Mouse (Mus musculus) large intestine, adult 2 months (tissue): ENCODE measurements around the gene B3galt4. TPM values are rescaled to one million over a fixed set of nuclear protein-coding genes. Genes with fewer than 3 reads are reported as not detected.
"Not testable (repeated sequence)": the region's sequence is repeated elsewhere in the genome, so short reads cannot be mapped to it uniquely, and the experiment has no call there.

ENCODE experiments used
- DNase-seq: peaks from one replicate; pipeline ENCODE4 v3.0.0-alpha.2; 2012; ENCODE audit warnings: low read depth, low spot score
- WGBS: fragments of 180-500 bp; shearing (Covaris S2); methylation state at CpG from one replicate; pipeline ENCODE4 v1.1.7; 2018; 5-methylcytosine and 5-hydroxymethylcytosine counted together
- polyA plus RNA-seq: library from polyadenylated mRNA; depleted of rRNA; stranded (reverse); fragments of >200 nt; gene quantifications from 2 replicates; pipeline ENCODE4 v1.2.3, GENCODE M21; 2012; rRNA removed

Gene B3galt4
- polyA plus RNA-seq, 1 experiment = 15.6 TPM

- no peak for DNase-seq
- 87% methylated on average over 31 of the region's 31 CpGs for WGBS
Observed at GRCm38 (mm10) chr17:33911052-33911812, 40.1 kb downstream of the B3galt4 start.

GRCm38 (mm10) chr17:33910346-33911051 lies 40.8 kb downstream of the B3galt4 start:
- no peak for DNase-seq
- 37% methylated on average over 11 of the region's 11 CpGs for whole genome bisulfite sequencing

GRCm38 (mm10) chr17:33909869-33910250 lies 41.4 kb downstream of the B3galt4 start:
- DNase-seq = no peak
- WGBS = under 1% methylated on average over 14 of the region's 14 CpGs

GRCm38 (mm10) chr17:33909077-33909868 lies 42.0 kb downstream of the B3galt4 start, which contains the start of gene Daxx:
TSS of gene Daxx (plus strand) at chr17:33909414.
- DNase-seq = peak; percentile 92
- 1% methylated on average over 68 of the region's 68 CpGs for WGBS

- DNase-seq = no peak
- under 1% methylated on average over 44 of the region's 44 CpGs for WGBS
Observed at GRCm38 (mm10) chr17:33908331-33909076, 42.8 kb downstream of the B3galt4 start.

GRCm38 (mm10) chr17:33904835-33905234 lies 46.5 kb downstream of the B3galt4 start, which contains the start of gene Platr17:
TSS of gene Platr17 (plus strand) at chr17:33905135.
- not testable (repeated sequence) for DNase-seq
- 30% methylated on average over 4 of the region's 4 CpGs for WGBS

GRCm38 (mm10) chr17:33903911-33904651 lies 47.2 kb downstream of the B3galt4 start:
- not testable (repeated sequence) for DNase-seq
- 71% methylated on average over 6 of the region's 6 CpGs for WGBS

GRCm38 (mm10) chr17:33902491-33902890 lies 48.8 kb downstream of the B3galt4 start:
- WGBS = 79% methylated on average over 7 of the region's 7 CpGs
- DNase-seq = no peak

GRCm38 (mm10) chr17:33902079-33902478 lies 49.2 kb downstream of the B3galt4 start:
- WGBS = 28% methylated on average over 4 of the region's 4 CpGs

GRCm38 (mm10) chr17:33901653-33902052 lies 49.6 kb downstream of the B3galt4 start:
- 71% methylated on average over 3 of the region's 4 CpGs for WGBS
- DNase-seq = no peak

More at GRCm38 (mm10) chr17:33902079-33902478, 49.2 kb downstream of the B3galt4 start:
- no peak for DNase-seq

GRCm38 (mm10) chr17:33900989-33901314 lies 50.3 kb downstream of the B3galt4 start:
- 77% methylated on average over 4 of the region's 4 CpGs for WGBS
- no peak for DNase-seq

- DNase-seq = no peak
- 77% methylated on average over 7 of the region's 7 CpGs for WGBS
Observed at GRCm38 (mm10) chr17:33900281-33900988, 50.9 kb downstream of the B3galt4 start.

Other genes with a start within 250 kb of the B3galt4 start
- 53.8 and 55.5 TPM in 2 replicates for gene March2, start 232.8 kb downstream of the B3galt4 start, polyA plus RNA-seq
- 268 and 292 TPM in 2 replicates for gene Rab11b, start 191.0 kb downstream of the B3galt4 start, polyA plus RNA-seq
- gene Angptl4, start 169.7 kb downstream of the B3galt4 start, polyA plus RNA-seq = 21.9 and 75.2 TPM in 2 replicates
- 19.7 and 22.0 TPM in 2 replicates for gene Kank3, start 141.0 kb downstream of the B3galt4 start, polyA plus RNA-seq
- 844 and 888 TPM in 2 replicates for gene Rps28, start 126.9 kb downstream of the B3galt4 start, polyA plus RNA-seq
- 365 and 370 TPM in 2 replicates for gene Ndufa7, start 126.9 kb downstream of the B3galt4 start, polyA plus RNA-seq
- gene Cd320, start 108.4 kb downstream of the B3galt4 start, polyA plus RNA-seq = 22.0 and 27.3 TPM in 2 replicates
- not detected in 2 replicates for gene Gm7029, start 77.7 kb downstream of the B3galt4 start, polyA plus RNA-seq
- 17.1 and 17.6 TPM in 2 replicates for gene Kifc1, start 60.8 kb downstream of the B3galt4 start, polyA plus RNA-seq
- gene Platr17, start 46.4 kb downstream of the B3galt4 start, polyA plus RNA-seq = 0.67 TPM in 1 of 2 replicates, not detected in the other
- 34.1 and 41.0 TPM in 2 replicates for gene Daxx, start 42.1 kb downstream of the B3galt4 start, polyA plus RNA-seq
- 203 and 264 TPM in 2 replicates for gene Tapbp, start 35.6 kb downstream of the B3galt4 start, polyA plus RNA-seq
- gene Zbtb22, start 35.6 kb downstream of the B3galt4 start, polyA plus RNA-seq = 37.1 and 49.3 TPM in 2 replicates
- gene Rgl2, start 21.9 kb downstream of the B3galt4 start, polyA plus RNA-seq = 46.1 and 63.1 TPM in 2 replicates
- 28.6 and 35.4 TPM in 2 replicates for gene Pfdn6, start 11.1 kb downstream of the B3galt4 start, polyA plus RNA-seq
- gene Wdr46, start 10.8 kb downstream of the B3galt4 start, polyA plus RNA-seq = 19.1 and 23.6 TPM in 2 replicates
- gene Vps52, start 4.3 kb upstream of the B3galt4 start, polyA plus RNA-seq = 44.6 and 59.1 TPM in 2 replicates
- gene Rps18, start 4.5 kb upstream of the B3galt4 start, polyA plus RNA-seq = 617 and 700 TPM in 2 replicates
- 5,020 and 5,402 TPM in 2 replicates for gene H2-K1, start 48.9 kb upstream of the B3galt4 start, polyA plus RNA-seq
- gene Ring1, start 73.2 kb upstream of the B3galt4 start, polyA plus RNA-seq = 17.0 and 21.3 TPM in 2 replicates
- 43.2 and 48.6 TPM in 2 replicates for gene H2-Ke6, start 76.6 kb upstream of the B3galt4 start, polyA plus RNA-seq
- 129 and 133 TPM in 2 replicates for gene Slc39a7, start 80.2 kb upstream of the B3galt4 start, polyA plus RNA-seq
- gene Rxrb, start 80.3 kb upstream of the B3galt4 start, polyA plus RNA-seq = 41.6 and 49.9 TPM in 2 replicates
- 0.60 and 0.95 TPM in 2 replicates for gene Col11a2, start 87.9 kb upstream of the B3galt4 start, polyA plus RNA-seq
- 16.5 and 21.5 TPM in 2 replicates for gene H2-Oa, start 140.9 kb upstream of the B3galt4 start, polyA plus RNA-seq
- gene H2-DMa, start 168.1 kb upstream of the B3galt4 start, polyA plus RNA-seq = 218 and 235 TPM in 2 replicates
- 85.8 and 92.2 TPM in 2 replicates for gene Brd2, start 171.1 kb upstream of the B3galt4 start, polyA plus RNA-seq
- 31.0 and 41.3 TPM in 2 replicates for gene H2-DMb2, start 191.8 kb upstream of the B3galt4 start, polyA plus RNA-seq
- gene H2-DMb1, start 201.6 kb upstream of the B3galt4 start, polyA plus RNA-seq = 322 and 350 TPM in 2 replicates
- gene Tap1, start 236.1 kb upstream of the B3galt4 start, polyA plus RNA-seq = 80.6 and 126 TPM in 2 replicates
- gene Psmb9, start 236.3 kb upstream of the B3galt4 start, polyA plus RNA-seq = 195 and 254 TPM in 2 replicates
- 391 and 440 TPM in 2 replicates for gene Psmb8, start 246.2 kb upstream of the B3galt4 start, polyA plus RNA-seq